Mouse (Mus musculus) myocyte (in vitro differentiated cells): Measurements from ENCODE around the gene Peak1. TPM values are rescaled to one million over a fixed set of nuclear protein-coding genes. Genes with fewer than 3 reads are reported as not detected.

Source experiments
- H3K27me3 ChIP-seq: one replicate; pipeline ENCODE4 v1.6.1; 2011; ENCODE audit not compliant: control insufficient read depth, insufficient read depth, insufficient read length
- H3K36me3 ChIP-seq: one replicate; pipeline ENCODE4 v1.6.1; 2011; ENCODE audit not compliant: control insufficient read depth, insufficient read depth
- H3K4me2 ChIP-seq: one replicate; pipeline ENCODE4 v1.6.1; 2011; ENCODE audit warnings: low read depth, control low read depth
- H3K4me3 ChIP-seq: one replicate; pipeline ENCODE4 v1.5.1; 2011; ENCODE audit warnings: mild to moderate bottlenecking, control low read depth, moderate library complexity
- H3K79me2 ChIP-seq: one replicate; pipeline ENCODE4 v1.6.1; 2011; ENCODE audit not compliant: control insufficient read depth, insufficient read depth
- H3ac ChIP-seq: one replicate; pipeline ENCODE4 v1.6.1; 2011; ENCODE audit not compliant: control insufficient read depth, insufficient read length
- CEBPB ChIP-seq: IDR thresholded peaks from 2 replicates; pipeline ENCODE4 v1.6.1; 2011; ENCODE audit warnings: mild to moderate bottlenecking, moderate library complexity; ENCODE audit not compliant: poor library complexity, insufficient read depth, severe bottlenecking
- E2F4 ChIP-seq: IDR thresholded peaks from one replicate; pipeline ENCODE4 v1.6.1; 2011; ENCODE audit warnings: mild to moderate bottlenecking, control low read depth, moderate library complexity; ENCODE audit not compliant: insufficient read depth
- MAX ChIP-seq: IDR thresholded peaks from one replicate; pipeline ENCODE4 v1.6.1; 2011; ENCODE audit warnings: low read depth, mild to moderate bottlenecking, control low read depth
- MYOD1 ChIP-seq, 3 experiments: IDR thresholded peaks; one replicate each; pipeline ENCODE4 v1.6.1; 2011; ENCODE audit warnings: control low read depth in 2 of 3, low read depth in 2 of 3, mild to moderate bottlenecking in 2 of 3, moderate library complexity in 1 of 3; ENCODE audit not compliant: insufficient read length in 2 of 3, control insufficient read depth in 1 of 3
- MYOG ChIP-seq, 3 experiments: IDR thresholded peaks; one replicate each; pipeline ENCODE4 v1.6.1; 2011; ENCODE audit warnings: control low read depth in 2 of 3, low read depth in 2 of 3, mild to moderate bottlenecking in 2 of 3; ENCODE audit not compliant: insufficient read length in 2 of 3, control insufficient read depth in 1 of 3, insufficient read depth in 1 of 3
- POLR2A ChIP-seq: IDR thresholded peaks from one replicate; pipeline ENCODE4 v1.6.1; 2011; ENCODE audit warnings: low read depth, mild to moderate bottlenecking, control low read depth, moderate library complexity; ENCODE audit not compliant: insufficient read length
- POLR2AphosphoS2 ChIP-seq: IDR thresholded peaks from one replicate; pipeline ENCODE4 v1.6.1; 2011; ENCODE audit warnings: low read depth, control low read depth; ENCODE audit not compliant: insufficient read length
- REST ChIP-seq: IDR thresholded peaks from one replicate; pipeline ENCODE4 v1.6.1; 2011; ENCODE audit warnings: mild to moderate bottlenecking, control low read depth, moderate library complexity; ENCODE audit not compliant: insufficient read depth, insufficient read length
- SRF ChIP-seq: IDR thresholded peaks from one replicate; pipeline ENCODE4 v1.6.1; 2011; ENCODE audit warnings: low read depth; ENCODE audit not compliant: control insufficient read depth, insufficient read length
- TCF12 ChIP-seq: IDR thresholded peaks from one replicate; pipeline ENCODE4 v1.6.1; 2011; ENCODE audit warnings: mild to moderate bottlenecking, control low read depth; ENCODE audit not compliant: poor library complexity, insufficient read depth, severe bottlenecking
- TCF3 ChIP-seq: IDR thresholded peaks from one replicate; pipeline ENCODE4 v1.6.1; 2011; ENCODE audit warnings: low read depth, control low read depth; ENCODE audit not compliant: insufficient read length
- USF1 ChIP-seq: IDR thresholded peaks from one replicate; pipeline ENCODE4 v1.6.1; 2011; ENCODE audit warnings: low read depth, mild to moderate bottlenecking, control low read depth, moderate library complexity
- polyA plus RNA-seq: library from polyadenylated mRNA; unstranded; fragments of >200 nt; fragmentation: generic; extraction: Trizol; gene quantifications from one replicate; pipeline ENCODE4 v1.2.1, GENCODE M21; 2012; ENCODE audit warnings: missing spikeins

Peak1 gene
- polyA plus RNA-seq = 13.3 TPM

DNA sequence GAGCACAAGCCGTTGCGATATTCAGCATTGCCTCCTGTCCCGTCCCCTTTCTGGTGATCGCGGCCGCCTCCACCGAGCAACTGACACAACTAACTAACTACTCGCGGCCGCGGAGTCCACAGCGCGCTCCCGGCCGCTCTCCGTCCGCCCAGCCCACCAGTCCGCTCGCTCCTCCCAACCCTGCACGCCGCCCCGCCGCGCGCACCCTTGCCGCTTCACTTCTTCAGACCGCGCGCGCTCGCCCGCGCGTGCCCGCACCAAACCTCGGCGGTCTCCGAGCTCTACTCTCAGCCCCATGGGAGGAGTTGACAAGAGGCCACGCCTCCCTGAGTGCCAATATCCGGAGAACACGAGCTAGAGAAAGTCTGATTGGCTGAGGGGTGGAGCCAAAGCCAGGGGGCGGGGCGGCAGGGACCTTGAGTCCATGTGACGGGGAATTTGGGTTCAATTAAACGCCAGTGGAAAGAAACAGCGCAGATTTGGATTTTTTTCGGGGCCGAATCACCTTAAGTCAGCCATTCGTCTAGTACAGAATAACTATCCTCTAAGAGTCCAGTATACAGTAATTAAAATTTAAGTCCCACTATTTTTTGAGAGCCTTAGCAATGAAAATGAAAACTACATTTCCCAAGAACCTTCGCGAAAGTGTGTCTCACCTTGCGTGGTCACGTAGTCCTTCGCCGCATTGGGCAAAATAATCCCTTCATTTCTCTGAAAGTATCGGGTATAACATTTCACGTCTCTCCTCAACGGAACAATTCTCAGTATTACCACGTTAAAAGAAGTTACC, at the start of gene Peak1, which contains the start of gene Hmg20a:
Peak1 (minus strand) TSS at position 120 of the 790 bp plus-strand sequence.
Hmg20a (plus strand) TSS at position 662 of the 790 bp plus-strand sequence.
- Histone ChIP-seq H3ac (peak within 1 kb of the TSS; percentile 62), H3K27me3 (no peaks in the 10 kb centered on the region), H3K36me3 (no peaks in the 10 kb centered on the region), H3K4me2 (peak within 1 kb of the TSS; percentile 91), H3K79me2 (peaks cover 83% of the 10 kb centered on the region), H3K4me3 (peak within 1 kb of the TSS; percentile 67)
- TF ChIP-seq CEBPB (no peak), POLR2AphosphoS2 (peak; percentile 97), MYOD1 (IDR thresholded peaks at IDR 0.05; ENCODE audit: control insufficient read depth in 1 of 3, insufficient read length in 2 of 3, low read depth in 2 of 3) (peak in 1 of 3 experiments; percentile 3), REST (no peak), SRF (no peak), MAX (no peak), USF1 (peak; percentile 65), TCF12 (no peak), E2F4 (no peak), MYOG (IDR thresholded peaks at IDR 0.05; ENCODE audit: control insufficient read depth in 1 of 3, insufficient read depth in 1 of 3, insufficient read length in 2 of 3, low read depth in 2 of 3) (peak in 1 of 3 experiments; percentile 26), TCF3 (no peak), POLR2A (peak; percentile 100)

DNA sequence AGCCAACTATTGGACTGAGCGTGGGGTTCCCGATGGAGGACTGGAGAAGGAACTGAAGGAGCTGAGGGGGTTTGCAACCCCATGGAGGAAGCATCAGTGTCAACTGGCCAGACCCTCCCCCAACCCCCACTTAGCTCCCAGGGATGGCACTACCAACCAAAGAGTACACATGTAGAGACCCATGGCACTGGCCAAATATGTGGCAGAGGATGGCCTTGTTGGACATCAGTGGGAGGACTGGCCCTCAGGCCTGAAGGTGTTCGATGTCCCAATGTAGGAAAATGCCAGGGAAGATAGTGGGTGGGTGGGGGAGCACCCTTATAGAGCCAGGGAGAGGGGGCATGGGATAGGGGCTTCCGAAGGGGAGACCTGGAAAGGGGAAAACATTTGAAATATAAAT, 48.4 kb upstream of the Peak1 start:
- H3K4me3 ChIP-seq = no peak overlapping the region
- H3K4me2 ChIP-seq = peak overlapping the region; percentile 64
- H3K27me3 ChIP-seq = no peaks in the 10 kb centered on the region
- no peaks in the 10 kb centered on the region for H3K36me3 ChIP-seq
- H3ac ChIP-seq = no peak overlapping the region
- TF ChIP-seq TCF3 (no peak), POLR2AphosphoS2 (no peak), MYOG (IDR thresholded peaks at IDR 0.05; ENCODE audit: control insufficient read depth in 1 of 3, insufficient read depth in 1 of 3, insufficient read length in 2 of 3, low read depth in 2 of 3) (no peak), CEBPB (no peak)
- peaks cover 5% of the 10 kb centered on the region for H3K79me2 ChIP-seq

DNA sequence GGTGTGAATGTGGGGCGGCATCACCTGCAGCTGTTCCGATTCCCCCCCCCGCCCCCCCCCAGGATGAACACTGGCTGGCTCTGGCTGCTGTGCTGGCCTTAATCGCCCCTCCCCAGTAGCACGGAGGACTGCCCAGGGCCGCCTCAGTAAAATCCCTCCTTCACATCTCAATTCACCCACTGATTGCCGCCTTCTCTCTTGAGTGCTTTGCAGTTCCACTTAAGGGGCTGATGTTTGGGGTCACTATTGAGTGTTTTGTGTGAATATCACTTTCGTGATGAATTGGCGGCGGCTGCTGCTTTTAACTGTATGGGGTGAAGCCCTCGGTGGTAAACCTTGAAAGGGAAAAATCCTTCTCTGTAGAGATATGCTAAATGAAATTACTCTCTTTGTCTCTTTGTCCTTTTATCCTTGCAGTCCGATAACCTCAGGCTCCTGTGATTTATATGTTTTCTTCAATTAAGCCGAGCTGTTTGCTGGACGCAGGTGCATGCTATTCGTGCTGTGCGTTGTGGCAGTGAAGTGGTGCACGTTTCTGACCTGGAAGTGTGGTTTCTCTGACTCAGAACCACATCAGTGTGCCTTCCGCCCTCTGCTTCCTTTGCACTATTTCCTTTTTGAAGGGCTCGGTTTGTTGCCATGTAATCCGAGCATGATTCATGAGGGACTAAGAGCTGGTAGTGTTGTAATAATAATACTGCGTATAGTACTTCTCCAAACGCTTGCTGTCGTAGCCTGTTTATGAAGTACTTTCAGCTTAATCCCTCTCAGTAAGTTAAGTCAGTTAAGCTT, 47.2 kb upstream of the Peak1 start:
- peak overlapping the region; percentile 64 for H3K4me2 ChIP-seq

DNA sequence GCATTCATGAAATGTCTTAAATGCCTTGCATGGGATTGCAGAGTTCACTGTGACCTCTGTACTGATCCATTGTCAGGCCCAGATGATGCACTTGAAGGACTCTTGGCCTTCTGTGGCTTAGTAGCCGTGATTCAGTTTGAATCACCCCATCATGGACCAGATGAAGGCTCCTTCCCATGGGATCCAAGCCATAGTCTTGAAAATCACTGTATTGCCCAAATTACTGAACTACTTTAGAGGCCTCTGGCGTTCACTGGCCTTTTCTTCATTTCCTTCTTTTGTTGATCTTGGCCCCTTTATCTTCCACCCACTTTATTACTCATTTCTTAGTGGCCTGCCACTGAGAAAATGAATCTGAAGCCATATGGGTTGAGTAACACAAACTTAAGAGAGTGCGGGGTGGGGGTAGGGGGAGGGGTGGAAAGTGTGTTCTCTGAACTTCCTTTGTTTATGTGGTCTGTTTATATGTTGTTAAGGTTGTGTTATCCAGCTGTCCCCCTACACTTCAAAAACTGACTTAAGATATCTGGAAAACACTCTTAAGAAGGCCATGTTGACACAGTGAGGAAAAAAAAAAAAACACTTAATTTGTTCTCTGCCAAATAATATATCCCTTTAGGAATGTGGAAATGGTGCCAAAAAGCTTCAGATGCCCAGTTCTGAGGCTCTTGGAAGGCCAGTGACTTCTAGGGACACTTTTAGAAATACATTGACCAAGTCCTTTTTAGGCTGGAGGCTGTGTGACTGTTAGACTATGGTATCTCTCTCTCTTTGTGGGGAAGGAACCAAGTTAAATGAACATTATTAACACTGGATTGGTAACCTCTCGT, 46.0 kb upstream of the Peak1 start:
- no peaks in the 10 kb centered on the region for H3K36me3 ChIP-seq
- no peak overlapping the region for H3K4me3 ChIP-seq

More for the DNA sequence above, 47.2 kb upstream of the Peak1 start:
- H3K4me3 ChIP-seq = no peak overlapping the region
- TF ChIP-seq MYOG (IDR thresholded peaks at IDR 0.05; ENCODE audit: control insufficient read depth in 1 of 3, insufficient read depth in 1 of 3, insufficient read length in 2 of 3, low read depth in 2 of 3) = no peak
- TF ChIP-seq TCF12 = peak; percentile 22
- TF ChIP-seq SRF = no peak
- TF ChIP-seq POLR2A = no peak
- no peak for TF ChIP-seq USF1
- no peak for TF ChIP-seq E2F4
- peak; percentile 1 to 68 (median 50) for TF ChIP-seq MYOD1 (IDR thresholded peaks at IDR 0.05; ENCODE audit: control insufficient read depth in 1 of 3, insufficient read length in 2 of 3, low read depth in 2 of 3)
- TF ChIP-seq TCF3 = no peak
- TF ChIP-seq CEBPB = peak; percentile 66; the same call in 1 of the 2 replicates
- TF ChIP-seq POLR2AphosphoS2 = no peak
- no peak for TF ChIP-seq REST
- no peak for TF ChIP-seq MAX
- no peaks in the 10 kb centered on the region for H3K36me3 ChIP-seq
- H3K79me2 ChIP-seq = peaks cover 13% of the 10 kb centered on the region
- no peaks in the 10 kb centered on the region for H3K27me3 ChIP-seq
- no peak overlapping the region for H3ac ChIP-seq

More for the DNA sequence above, 46.0 kb upstream of the Peak1 start:
- TF ChIP-seq CEBPB = peak; percentile 81
- no peak for TF ChIP-seq SRF
- H3K79me2 ChIP-seq = peaks cover 13% of the 10 kb centered on the region
- H3ac ChIP-seq = no peak overlapping the region
- no peaks in the 10 kb centered on the region for H3K27me3 ChIP-seq
- H3K4me2 ChIP-seq = peak overlapping the region; percentile 64
